Mouse (Mus musculus) myocyte (in vitro differentiated cells): Measurements from ENCODE around the gene 4930412O13Rik. TPM values are rescaled to one million over a fixed set of nuclear protein-coding genes. Genes with fewer than 3 reads are reported as not detected.

ENCODE experiments used
- H3K27me3 ChIP-seq: one replicate; pipeline ENCODE4 v1.6.1; 2011; ENCODE audit not compliant: control insufficient read depth, insufficient read depth, insufficient read length
- H3K36me3 ChIP-seq: one replicate; pipeline ENCODE4 v1.6.1; 2011; ENCODE audit not compliant: control insufficient read depth, insufficient read depth
- H3K4me2 ChIP-seq: one replicate; pipeline ENCODE4 v1.6.1; 2011; ENCODE audit warnings: low read depth, control low read depth
- H3K4me3 ChIP-seq: one replicate; pipeline ENCODE4 v1.5.1; 2011; ENCODE audit warnings: mild to moderate bottlenecking, control low read depth, moderate library complexity
- H3K79me2 ChIP-seq: one replicate; pipeline ENCODE4 v1.6.1; 2011; ENCODE audit not compliant: control insufficient read depth, insufficient read depth
- H3ac ChIP-seq: one replicate; pipeline ENCODE4 v1.6.1; 2011; ENCODE audit not compliant: control insufficient read depth, insufficient read length
- CEBPB ChIP-seq: IDR thresholded peaks from 2 replicates; pipeline ENCODE4 v1.6.1; 2011; ENCODE audit warnings: mild to moderate bottlenecking, moderate library complexity; ENCODE audit not compliant: poor library complexity, insufficient read depth, severe bottlenecking
- E2F4 ChIP-seq: IDR thresholded peaks from one replicate; pipeline ENCODE4 v1.6.1; 2011; ENCODE audit warnings: mild to moderate bottlenecking, control low read depth, moderate library complexity; ENCODE audit not compliant: insufficient read depth
- MAX ChIP-seq: IDR thresholded peaks from one replicate; pipeline ENCODE4 v1.6.1; 2011; ENCODE audit warnings: low read depth, mild to moderate bottlenecking, control low read depth
- MYOD1 ChIP-seq, 3 experiments: IDR thresholded peaks; one replicate each; pipeline ENCODE4 v1.6.1; 2011; ENCODE audit warnings: control low read depth in 2 of 3, low read depth in 2 of 3, mild to moderate bottlenecking in 2 of 3, moderate library complexity in 1 of 3; ENCODE audit not compliant: insufficient read length in 2 of 3, control insufficient read depth in 1 of 3
- MYOG ChIP-seq, 3 experiments: IDR thresholded peaks; one replicate each; pipeline ENCODE4 v1.6.1; 2011; ENCODE audit warnings: control low read depth in 2 of 3, low read depth in 2 of 3, mild to moderate bottlenecking in 2 of 3; ENCODE audit not compliant: insufficient read length in 2 of 3, control insufficient read depth in 1 of 3, insufficient read depth in 1 of 3
- POLR2A ChIP-seq: IDR thresholded peaks from one replicate; pipeline ENCODE4 v1.6.1; 2011; ENCODE audit warnings: low read depth, mild to moderate bottlenecking, control low read depth, moderate library complexity; ENCODE audit not compliant: insufficient read length
- POLR2AphosphoS2 ChIP-seq: IDR thresholded peaks from one replicate; pipeline ENCODE4 v1.6.1; 2011; ENCODE audit warnings: low read depth, control low read depth; ENCODE audit not compliant: insufficient read length
- REST ChIP-seq: IDR thresholded peaks from one replicate; pipeline ENCODE4 v1.6.1; 2011; ENCODE audit warnings: mild to moderate bottlenecking, control low read depth, moderate library complexity; ENCODE audit not compliant: insufficient read depth, insufficient read length
- SRF ChIP-seq: IDR thresholded peaks from one replicate; pipeline ENCODE4 v1.6.1; 2011; ENCODE audit warnings: low read depth; ENCODE audit not compliant: control insufficient read depth, insufficient read length
- TCF12 ChIP-seq: IDR thresholded peaks from one replicate; pipeline ENCODE4 v1.6.1; 2011; ENCODE audit warnings: mild to moderate bottlenecking, control low read depth; ENCODE audit not compliant: poor library complexity, insufficient read depth, severe bottlenecking
- TCF3 ChIP-seq: IDR thresholded peaks from one replicate; pipeline ENCODE4 v1.6.1; 2011; ENCODE audit warnings: low read depth, control low read depth; ENCODE audit not compliant: insufficient read length
- USF1 ChIP-seq: IDR thresholded peaks from one replicate; pipeline ENCODE4 v1.6.1; 2011; ENCODE audit warnings: low read depth, mild to moderate bottlenecking, control low read depth, moderate library complexity
- polyA plus RNA-seq: library from polyadenylated mRNA; unstranded; fragments of >200 nt; fragmentation: generic; extraction: Trizol; gene quantifications from one replicate; pipeline ENCODE4 v1.2.1, GENCODE M21; 2012; ENCODE audit warnings: missing spikeins

Gene 4930412O13Rik
- polyA plus RNA-seq, 1 experiment = not detected

- H3K36me3 ChIP-seq = no peaks in the 10 kb centered on the region
- no peak overlapping the region for H3K4me2 ChIP-seq
- no peak overlapping the region for H3ac ChIP-seq
- TF ChIP-seq POLR2A = no peak
- no peak for TF ChIP-seq E2F4
- no peak for TF ChIP-seq MYOD1 (IDR thresholded peaks at IDR 0.05; ENCODE audit: control insufficient read depth in 1 of 3, insufficient read length in 2 of 3, low read depth in 2 of 3)
- no peak for TF ChIP-seq USF1
- TF ChIP-seq CEBPB = no peak
- no peak for TF ChIP-seq REST
- no peak for TF ChIP-seq MAX
- no peak for TF ChIP-seq SRF
- TF ChIP-seq MYOG (IDR thresholded peaks at IDR 0.05; ENCODE audit: control insufficient read depth in 1 of 3, insufficient read depth in 1 of 3, insufficient read length in 2 of 3, low read depth in 2 of 3) = no peak
- H3K4me3 ChIP-seq = no peak overlapping the region
- no peaks in the 10 kb centered on the region for H3K27me3 ChIP-seq
- H3K79me2 ChIP-seq = no peaks in the 10 kb centered on the region
These were observed 36.5 kb downstream of the 4930412O13Rik start for GRCm38 (mm10) chr2:9917602-9918001.

DNA sequence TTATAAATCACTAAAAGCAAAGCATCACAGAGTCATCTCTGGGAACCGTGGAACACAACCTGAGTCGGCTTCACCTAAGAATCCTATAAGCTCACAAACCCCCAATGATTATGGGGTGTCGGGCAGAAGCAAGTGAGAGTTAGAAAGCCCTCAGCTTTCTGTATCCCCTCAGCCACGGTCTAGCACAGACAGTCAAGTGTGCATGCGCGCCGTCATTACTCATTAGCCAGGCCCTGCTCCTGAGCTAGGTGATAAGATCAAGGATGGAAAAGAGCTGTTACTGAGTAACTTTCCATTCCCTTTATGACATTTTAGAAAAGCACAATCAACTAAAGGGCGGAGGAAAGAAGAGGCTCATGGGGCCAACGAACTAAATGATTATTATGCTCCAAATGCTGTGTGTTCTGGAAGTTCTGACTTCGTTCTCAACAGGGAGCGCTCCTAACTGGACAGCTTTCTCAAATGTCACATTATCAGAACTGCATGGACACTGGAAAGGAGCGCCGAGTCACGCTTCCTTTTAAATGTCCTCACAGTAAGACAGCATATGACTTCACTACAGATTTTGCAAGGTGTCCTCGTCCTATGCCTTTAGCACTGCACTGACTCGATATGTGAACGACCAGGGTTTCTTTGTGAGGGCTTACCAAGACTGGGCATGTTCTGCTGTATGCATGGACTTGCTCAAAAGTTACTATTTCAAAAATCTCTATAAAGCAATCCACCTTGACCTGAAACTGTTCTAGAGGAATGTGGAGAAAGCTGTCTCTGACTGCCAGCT, 37.8 kb downstream of the 4930412O13Rik start:
- Histone ChIP-seq H3K27me3 (no peaks in the 10 kb centered on the region), H3K4me2 (no peak overlapping the region), H3K36me3 (no peaks in the 10 kb centered on the region), H3K79me2 (no peaks in the 10 kb centered on the region), H3ac (no peak overlapping the region), H3K4me3 (no peak overlapping the region)
- no peak for TF ChIP-seq USF1
- TF ChIP-seq E2F4 = no peak
- TF ChIP-seq POLR2A = no peak
- TF ChIP-seq MYOG (IDR thresholded peaks at IDR 0.05; ENCODE audit: control insufficient read depth in 1 of 3, insufficient read depth in 1 of 3, insufficient read length in 2 of 3, low read depth in 2 of 3) = no peak
- TF ChIP-seq POLR2AphosphoS2 = no peak

DNA sequence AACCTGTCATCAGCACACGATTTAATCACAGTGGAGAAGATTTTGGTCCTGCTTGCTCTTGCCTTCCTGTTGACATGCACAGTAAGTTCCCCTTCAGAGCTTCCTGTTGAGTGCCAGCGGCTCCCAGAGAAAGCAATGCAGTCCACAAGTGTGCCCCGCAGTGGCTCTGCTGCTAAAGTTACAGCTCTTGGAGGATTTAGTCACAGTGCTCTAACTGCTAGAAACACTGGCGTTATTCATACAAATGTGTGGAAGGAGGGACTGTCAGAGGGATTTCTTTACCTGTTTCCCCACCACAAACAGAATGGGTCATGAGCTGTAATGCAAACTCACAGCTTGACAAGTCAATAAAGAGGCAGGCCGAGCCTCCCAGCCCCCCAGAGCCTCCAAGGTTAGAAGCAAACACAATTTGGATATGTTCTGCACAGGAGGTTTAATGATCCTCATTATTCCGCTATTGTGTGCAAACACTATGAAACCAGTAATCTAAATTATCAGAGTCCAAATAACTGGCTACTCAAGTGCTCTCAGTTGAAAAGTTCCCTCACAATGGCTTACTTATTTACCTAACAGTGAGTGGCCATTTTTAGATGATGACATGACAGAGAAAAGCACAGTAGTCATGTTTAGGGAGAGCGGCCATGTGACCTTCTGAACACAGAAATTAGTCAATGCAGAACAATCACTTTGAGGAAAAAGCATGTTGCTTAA, 45.3 kb downstream of the 4930412O13Rik start:
- Histone ChIP-seq H3K4me2 (no peak overlapping the region), H3K27me3 (no peaks in the 10 kb centered on the region), H3K4me3 (no peak overlapping the region), H3ac (no peak overlapping the region), H3K36me3 (peaks cover 9% of the 10 kb centered on the region), H3K79me2 (no peaks in the 10 kb centered on the region)
- TF ChIP-seq MYOD1 (IDR thresholded peaks at IDR 0.05; ENCODE audit: control insufficient read depth in 1 of 3, insufficient read length in 2 of 3, low read depth in 2 of 3) = no peak
- no peak for TF ChIP-seq POLR2AphosphoS2
- TF ChIP-seq MYOG (IDR thresholded peaks at IDR 0.05; ENCODE audit: control insufficient read depth in 1 of 3, insufficient read depth in 1 of 3, insufficient read length in 2 of 3, low read depth in 2 of 3) = no peak
- TF ChIP-seq CEBPB = no peak
- no peak for TF ChIP-seq MAX
- TF ChIP-seq USF1 = no peak
- no peak for TF ChIP-seq SRF
- no peak for TF ChIP-seq POLR2A
- no peak for TF ChIP-seq E2F4
- no peak for TF ChIP-seq TCF3
- no peak for TF ChIP-seq TCF12

DNA sequence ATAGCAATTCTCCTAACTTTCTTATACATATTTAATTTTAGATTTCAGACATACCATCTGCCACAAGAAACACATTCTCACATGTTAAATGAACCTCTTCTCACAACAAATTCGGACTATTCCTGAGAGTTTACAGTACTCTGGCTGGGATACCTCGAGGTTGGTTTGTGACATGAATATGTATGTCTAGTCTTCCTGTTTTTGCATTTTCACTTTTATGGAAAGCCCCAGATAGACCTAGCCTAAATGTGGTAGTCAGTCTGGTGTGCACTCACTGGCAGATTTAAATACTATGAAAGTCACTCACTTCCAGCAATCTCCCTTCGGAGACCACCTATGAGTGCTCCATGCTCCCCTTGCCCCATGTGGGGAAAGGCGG, 45.8 kb downstream of the 4930412O13Rik start:
- H3K4me2 ChIP-seq = no peak overlapping the region
- TF ChIP-seq E2F4 (no peak), USF1 (no peak), TCF12 (no peak), MAX (no peak), SRF (no peak), CEBPB (no peak), POLR2AphosphoS2 (no peak), POLR2A (no peak), MYOD1 (IDR thresholded peaks at IDR 0.05; ENCODE audit: control insufficient read depth in 1 of 3, insufficient read length in 2 of 3, low read depth in 2 of 3) (no peak), REST (no peak), TCF3 (no peak), MYOG (IDR thresholded peaks at IDR 0.05; ENCODE audit: control insufficient read depth in 1 of 3, insufficient read depth in 1 of 3, insufficient read length in 2 of 3, low read depth in 2 of 3) (no peak)
- no peaks in the 10 kb centered on the region for H3K27me3 ChIP-seq
- no peak overlapping the region for H3K4me3 ChIP-seq
- no peak overlapping the region for H3ac ChIP-seq
- H3K79me2 ChIP-seq = no peaks in the 10 kb centered on the region
- H3K36me3 ChIP-seq = peaks cover 9% of the 10 kb centered on the region

Other genes starting within 250 kb of the 4930412O13Rik start
- not detected for gene 9230102O04Rik, start 8.3 kb downstream of the 4930412O13Rik start, polyA plus RNA-seq
- 3.7 TPM for gene Gata3, start 8.8 kb downstream of the 4930412O13Rik start, polyA plus RNA-seq
- gene Taf3, start 167.3 kb downstream of the 4930412O13Rik start, polyA plus RNA-seq = 6.6 TPM
- 593 TPM for gene Atp5c1, start 199.3 kb downstream of the 4930412O13Rik start, polyA plus RNA-seq
- gene Kin, start 199.3 kb downstream of the 4930412O13Rik start, polyA plus RNA-seq = 7.2 TPM